Mouse (Mus musculus) neural tube, embryonic 13.5 days (tissue): ENCODE results near the gene Fam227a. TPM values are rescaled to one million over a fixed set of nuclear protein-coding genes. Genes with fewer than 3 reads are reported as not detected.
"Not testable (repeated sequence)": the region's sequence is repeated elsewhere in the genome, so short reads cannot be mapped to it uniquely, and the experiment has no call there.

Experiments
- ATAC-seq: fragments of 200-750 bp; cut with Nextera tagmentation; 2 replicates; pipeline ENCODE4 v1.8.0; 2017; ENCODE audit warnings: low read depth, mild to moderate bottlenecking, moderate TSS enrichment, moderate library complexity
- H3K27ac ChIP-seq: fragments of 300-500 bp; sonication (generic); replicated peaks from 2 replicates; pipeline ENCODE4 v1.5.1; 2015; ENCODE audit warnings: moderate library complexity, mild to moderate bottlenecking, inconsistent platforms
- H3K27me3 ChIP-seq: fragments of 300-500 bp; sonication (generic); 2 replicates; pipeline ENCODE4 v1.6.1; 2015; ENCODE audit warnings: mild to moderate bottlenecking, inconsistent platforms
- H3K36me3 ChIP-seq: fragments of 300-500 bp; sonication (generic); 2 replicates; pipeline ENCODE4 v1.6.1; 2015; ENCODE audit warnings: mild to moderate bottlenecking, inconsistent platforms
- H3K4me1 ChIP-seq: fragments of 300-500 bp; sonication (generic); replicated peaks from 2 replicates; pipeline ENCODE4 v1.6.1; 2015; ENCODE audit warnings: inconsistent platforms
- H3K4me2 ChIP-seq: fragments of 300-500 bp; sonication (generic); 2 replicates; pipeline ENCODE4 v1.6.1; 2015; ENCODE audit warnings: inconsistent platforms, mild to moderate bottlenecking, moderate library complexity
- H3K4me3 ChIP-seq: fragments of 300-500 bp; sonication (generic); 2 replicates; pipeline ENCODE4 v1.5.1; 2015; ENCODE audit warnings: mild to moderate bottlenecking, inconsistent platforms
- H3K9ac ChIP-seq: fragments of 300-500 bp; sonication (generic); 2 replicates; pipeline ENCODE4 v1.6.1; 2015; ENCODE audit warnings: moderate library complexity, mild to moderate bottlenecking, inconsistent platforms
- H3K9me3 ChIP-seq: fragments of 300-500 bp; sonication (generic); 2 replicates; pipeline ENCODE4 v1.6.1; 2016; ENCODE audit warnings: inconsistent platforms
- WGBS: fragments of 180-500 bp; shearing (Covaris S2); methylation state at CpG from one replicate; pipeline ENCODE4 v1.1.7; 2015; 5-methylcytosine and 5-hydroxymethylcytosine counted together
- polyA plus RNA-seq: library from polyadenylated mRNA; unstranded; fragments of >200 nt; fragmentation: Nextera tagmentation; extraction: Ambion mirVana; gene quantifications from 2 replicates; pipeline ENCODE4 v1.2.1, GENCODE M21; 2015

The Fam227a gene
- polyA plus RNA-seq, 1 experiment from 2014 or later = 6.2 TPM

GRCm38 (mm10) chr15:79681973-79682372 is 23.2 kb upstream of the Fam227a start:
- peaks cover 9% of the 10 kb centered on the region; the same call in 1 of the 2 replicates for H3K36me3 ChIP-seq
- H3K4me1 ChIP-seq = peaks cover 54% of the 10 kb centered on the region
- ATAC-seq = no peak
- H3K4me3 ChIP-seq = no peak overlapping the region
- H3K9ac ChIP-seq = no peak overlapping the region
- H3K4me2 ChIP-seq = no peak overlapping the region
- no peaks in the 10 kb centered on the region for H3K27me3 ChIP-seq
- H3K27ac ChIP-seq = no peak overlapping the region
- 88% methylated on average over 4 of the region's 4 CpGs for WGBS
- H3K9me3 ChIP-seq = no peaks in the 10 kb centered on the region

- WGBS = 83% methylated on average over 2 of the region's 2 CpGs
- H3K27me3 ChIP-seq = no peaks in the 10 kb centered on the region
- no peak overlapping the region for H3K9ac ChIP-seq
- H3K27ac ChIP-seq = no peak overlapping the region
- H3K4me3 ChIP-seq = no peak overlapping the region
- peaks cover 17% of the 10 kb centered on the region for H3K4me1 ChIP-seq
- H3K4me2 ChIP-seq = no peak overlapping the region
- no peak for ATAC-seq
- H3K9me3 ChIP-seq = no peaks in the 10 kb centered on the region
- H3K36me3 ChIP-seq = peaks cover 45% of the 10 kb centered on the region
Measured at GRCm38 (mm10) chr15:79677936-79678335, 19.2 kb upstream of the Fam227a start.

- 0 out of 2 replicates have a peak overlapping the region, but pooled peaks have one; percentile 38 for H3K9ac ChIP-seq
- peak overlapping the region; percentile 84 for H3K4me2 ChIP-seq
- H3K36me3 ChIP-seq = peaks cover 54% of the 10 kb centered on the region
- ATAC-seq, H3K9me3 ChIP-seq, H3K4me1 ChIP-seq, H3K27ac ChIP-seq, H3K27me3 ChIP-seq: not testable (repeated sequence)
- H3K4me3 ChIP-seq = peak overlapping the region; percentile 84
- 87% methylated on average over 11 of the region's 11 CpGs for WGBS
Measured at GRCm38 (mm10) chr15:79671828-79672348, 13.1 kb upstream of the Fam227a start.

GRCm38 (mm10) chr15:79670972-79671299 is 12.2 kb upstream of the Fam227a start:
- 0 out of 2 replicates have a peak overlapping the region, but pooled peaks have one; percentile 56 for H3K27ac ChIP-seq
- peak; percentile 52 for ATAC-seq
- WGBS = under 1% methylated on average over 37 of the region's 37 CpGs
- H3K4me1 ChIP-seq = peaks cover 7% of the 10 kb centered on the region
- no peaks in the 10 kb centered on the region for H3K9me3 ChIP-seq
- H3K27me3 ChIP-seq = no peaks in the 10 kb centered on the region
- peak overlapping the region; percentile 88 for H3K9ac ChIP-seq
- H3K4me2 ChIP-seq = peak overlapping the region; percentile 84
- peaks cover 54% of the 10 kb centered on the region for H3K36me3 ChIP-seq
- H3K4me3 ChIP-seq = peak overlapping the region; percentile 84

- H3K4me2 ChIP-seq = peak within 1 kb of the TSS; percentile 84
- 0 out of 2 replicates have a peak within 1 kb of the TSS, but pooled peaks have one; percentile 56 for H3K27ac ChIP-seq
- H3K27me3 ChIP-seq = no peaks in the 10 kb centered on the region
- H3K9ac ChIP-seq = peak within 1 kb of the TSS; percentile 88
- peak; percentile 96 for ATAC-seq
- H3K4me1 ChIP-seq = peaks cover 7% of the 10 kb centered on the region
- H3K4me3 ChIP-seq = peak within 1 kb of the TSS; percentile 84
- WGBS = 20% methylated on average over 32 of the region's 33 CpGs
- H3K36me3 ChIP-seq = peaks cover 55% of the 10 kb centered on the region
- no peaks in the 10 kb centered on the region for H3K9me3 ChIP-seq
Measured at GRCm38 (mm10) chr15:79670249-79670971, 11.7 kb upstream of the Fam227a start, which contains the start of gene Tomm22. Gene Tomm22 (plus strand): TSS chr15:79670861.

- no peak for ATAC-seq
- H3K9ac ChIP-seq = no peak overlapping the region
- H3K27me3 ChIP-seq = no peaks in the 10 kb centered on the region
- H3K27ac ChIP-seq = no peak overlapping the region
- H3K4me1 ChIP-seq = peaks cover 7% of the 10 kb centered on the region
- H3K4me3 ChIP-seq = no peak overlapping the region
- H3K36me3 ChIP-seq = peaks cover 46% of the 10 kb centered on the region
- H3K9me3 ChIP-seq = no peaks in the 10 kb centered on the region
- H3K4me2 ChIP-seq = no peak overlapping the region
- WGBS = 79% methylated on average over 10 of the region's 10 CpGs
Measured at GRCm38 (mm10) chr15:79669195-79669594, 10.4 kb upstream of the Fam227a start.

GRCm38 (mm10) chr15:79664666-79665065 is 5.9 kb upstream of the Fam227a start:
- no peak overlapping the region for H3K4me3 ChIP-seq
- no peak for ATAC-seq
- H3K9me3 ChIP-seq = no peaks in the 10 kb centered on the region
- H3K27ac ChIP-seq = no peak overlapping the region
- 89% methylated on average over 8 of the region's 8 CpGs for WGBS
- H3K9ac ChIP-seq = no peak overlapping the region
- H3K36me3 ChIP-seq = peaks cover 49% of the 10 kb centered on the region
- no peaks in the 10 kb centered on the region for H3K27me3 ChIP-seq
- H3K4me2 ChIP-seq = no peak overlapping the region
- H3K4me1 ChIP-seq = peaks cover 5% of the 10 kb centered on the region

GRCm38 (mm10) chr15:79661852-79662251 is 3.1 kb upstream of the Fam227a start:
- Histone ChIP-seq H3K4me3 (no peak overlapping the region), H3K27me3 (no peaks in the 10 kb centered on the region), H3K27ac (no peak overlapping the region), H3K36me3 (peaks cover 40% of the 10 kb centered on the region), H3K9ac (no peak overlapping the region), H3K4me1 (peaks cover 15% of the 10 kb centered on the region), H3K9me3 (no peaks in the 10 kb centered on the region), H3K4me2 (no peak overlapping the region)
- no peak for ATAC-seq
- 67% methylated on average over 4 of the region's 4 CpGs for WGBS

- Histone ChIP-seq H3K9ac (peak overlapping the region; percentile 92), H3K4me1 (peaks cover 25% of the 10 kb centered on the region), H3K27ac (peak overlapping the region; percentile 97), H3K4me3 (peak overlapping the region; percentile 96), H3K9me3 (no peaks in the 10 kb centered on the region), H3K27me3 (no peaks in the 10 kb centered on the region), H3K36me3 (peaks cover 19% of the 10 kb centered on the region), H3K4me2 (peak overlapping the region; percentile 85)
- WGBS = 4% methylated on average over 16 of the region's 16 CpGs
- ATAC-seq = no peak; the same call in 1 of the 2 replicates
Measured at GRCm38 (mm10) chr15:79657837-79658530, 772 bp downstream of the Fam227a start.

- no peaks in the 10 kb centered on the region for H3K27me3 ChIP-seq
- peak overlapping the region; percentile 34; the same call in 1 of the 2 replicates for H3K9ac ChIP-seq
- no peaks in the 10 kb centered on the region for H3K9me3 ChIP-seq
- H3K4me2 ChIP-seq = no peak overlapping the region
- H3K4me3 ChIP-seq = no peak overlapping the region
- 0 out of 2 replicates have a peak overlapping the region, but pooled peaks have one; percentile 5 for H3K27ac ChIP-seq
- H3K36me3 ChIP-seq = peaks cover 13% of the 10 kb centered on the region
- WGBS = 77% methylated on average over 14 of the region's 14 CpGs
- ATAC-seq = no peak
- H3K4me1 ChIP-seq = peaks cover 25% of the 10 kb centered on the region
Measured at GRCm38 (mm10) chr15:79656451-79656850, 2.3 kb downstream of the Fam227a start.

GRCm38 (mm10) chr15:79651481-79651880 is 7.3 kb downstream of the Fam227a start:
- Histone ChIP-seq H3K36me3 (peaks cover 53% of the 10 kb centered on the region), H3K4me1 (peaks cover 6% of the 10 kb centered on the region), H3K27ac (no peak overlapping the region), H3K9me3 (no peaks in the 10 kb centered on the region), H3K4me2 (no peak overlapping the region), H3K9ac (no peak overlapping the region), H3K27me3 (no peaks in the 10 kb centered on the region), H3K4me3 (no peak overlapping the region)
- ATAC-seq = no peak
- 76% methylated on average over 4 of the region's 4 CpGs for WGBS

GRCm38 (mm10) chr15:79650569-79650968 is 8.2 kb downstream of the Fam227a start:
- no peaks in the 10 kb centered on the region for H3K4me1 ChIP-seq
- no peak for ATAC-seq
- H3K9me3 ChIP-seq = no peaks in the 10 kb centered on the region
- no peak overlapping the region for H3K4me3 ChIP-seq
- H3K36me3 ChIP-seq = peaks cover 58% of the 10 kb centered on the region
- H3K27me3 ChIP-seq = no peaks in the 10 kb centered on the region
- H3K9ac ChIP-seq = no peak overlapping the region
- no peak overlapping the region for H3K27ac ChIP-seq
- H3K4me2 ChIP-seq = no peak overlapping the region
